Mouse (Mus musculus): Measurements from ENCODE around the gene Nek7.

DNA sequence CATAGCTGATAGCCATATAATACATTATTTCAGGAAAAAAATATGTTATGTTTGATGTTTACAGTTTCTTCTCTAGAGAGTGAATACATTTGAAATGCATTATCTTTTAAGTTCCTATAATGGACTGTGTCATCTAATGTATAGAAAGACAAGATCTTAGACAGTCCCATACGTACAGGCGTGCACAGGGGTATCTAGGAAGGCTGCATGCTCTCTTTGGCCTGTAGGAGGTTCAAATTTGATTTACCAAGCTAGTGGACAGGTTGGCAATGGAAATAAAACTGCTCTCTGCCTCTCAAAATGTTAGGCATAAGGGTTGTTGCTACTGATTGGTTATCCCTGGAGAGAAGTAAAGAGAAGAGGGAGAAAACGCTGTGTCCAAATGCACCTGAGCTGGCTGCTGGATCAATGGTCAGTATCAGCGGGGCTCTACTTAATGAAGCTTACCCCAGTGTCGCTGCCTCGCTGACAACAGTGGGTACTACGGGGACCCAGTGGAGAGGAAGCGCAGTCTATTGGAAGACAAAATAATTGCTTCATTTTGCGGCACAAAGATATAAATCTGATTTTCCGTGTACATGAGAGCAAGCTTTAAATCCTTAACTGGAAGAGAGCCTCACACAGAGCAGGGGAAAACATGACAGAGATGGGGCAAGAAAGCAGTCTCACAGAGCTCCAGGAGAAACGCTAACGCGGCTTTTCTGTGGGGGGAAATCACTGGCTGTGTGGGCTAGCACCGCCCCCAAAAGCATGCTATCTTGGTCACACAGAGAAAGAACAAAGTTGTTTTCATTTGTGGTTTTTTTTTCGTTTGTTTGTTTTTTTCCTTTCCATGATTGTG lies 171.1 kb downstream of the Nek7 start:
- TF ChIP-seq CTCF (conservative IDR thresholded peaks at IDR 0.05 in 1 of 2, IDR thresholded peaks at IDR 0.05 in 1 of 2; ENCODE audit: low read depth in 2 of 2, low read length in 2 of 2) (no peak), NRF1 (IDR thresholded peaks at IDR 0.05; ENCODE audit: low read depth, low read length) (no peak), SIN3A (IDR thresholded peaks at IDR 0.05; ENCODE audit: low read length) (no peak), ZC3H11A (IDR thresholded peaks at IDR 0.05; ENCODE audit: low read depth, low read length) (no peak)

Measured in CH12.LX (cell line).